Mouse (Mus musculus): ENCODE data around the gene Stra6. TPM values are rescaled to one million over a fixed set of nuclear protein-coding genes. Genes with fewer than 3 reads are reported as not detected.

Stra6 gene
- polyA plus RNA-seq, 1 experiment from 2014 or later = 4.0 TPM

- H3K4me3 ChIP-seq (ENCODE audit: low read depth, low read length) = no peak overlapping the region
- no peaks in the 10 kb centered on the region for H3K9me3 ChIP-seq (ENCODE audit: low read depth, low read length)
- H3K27ac ChIP-seq (ENCODE audit: low read depth) = no peak overlapping the region
- H3K9ac ChIP-seq = no peak overlapping the region
- whole genome bisulfite sequencing = 58% methylated on average over 6 of the region's 6 CpGs
- H3K4me1 ChIP-seq (ENCODE audit: insufficient read depth) = no peaks in the 10 kb centered on the region
- TF ChIP-seq CTCF (IDR thresholded peaks at IDR 0.05; ENCODE audit: low read depth) = no peak
- no peaks in the 10 kb centered on the region for H3K36me3 ChIP-seq (ENCODE audit: insufficient read depth)
- no peaks in the 10 kb centered on the region; the same call in 1 of the 2 replicates for H3K27me3 ChIP-seq (ENCODE audit: insufficient read depth, low read length)
- no peak for ATAC-seq (ENCODE audit: insufficient read depth)
- no peak overlapping the region for H3K4me2 ChIP-seq
- no peak for DNase-seq
These were observed 14.4 kb upstream of the Stra6 start for GRCm38 (mm10) chr9:58049186-58049585.

GRCm38 (mm10) chr9:58049861-58050260 lies 13.7 kb upstream of the Stra6 start:
- Histone ChIP-seq H3K36me3 (ENCODE audit: insufficient read depth) (no peaks in the 10 kb centered on the region), H3K9ac (no peak overlapping the region), H3K4me2 (no peak overlapping the region), H3K4me3 (ENCODE audit: low read depth, low read length) (no peak overlapping the region), H3K27me3 (ENCODE audit: insufficient read depth, low read length) (no peaks in the 10 kb centered on the region; the same call in 1 of the 2 replicates), H3K4me1 (ENCODE audit: insufficient read depth) (no peaks in the 10 kb centered on the region), H3K27ac (ENCODE audit: low read depth) (no peak overlapping the region), H3K9me3 (ENCODE audit: low read depth, low read length) (no peaks in the 10 kb centered on the region)
- 63% methylated on average over 7 of the region's 7 CpGs for WGBS
- ATAC-seq (ENCODE audit: insufficient read depth) = no peak
- DNase-seq = no peak
- no peak for TF ChIP-seq CTCF (IDR thresholded peaks at IDR 0.05; ENCODE audit: low read depth)

- H3K27ac ChIP-seq (ENCODE audit: low read depth) = no peak overlapping the region
- no peak overlapping the region for H3K9ac ChIP-seq
- 22% methylated on average over 5 of the region's 5 CpGs for WGBS
- peak; percentile 55 for DNase-seq
- H3K36me3 ChIP-seq (ENCODE audit: insufficient read depth) = no peaks in the 10 kb centered on the region
- no peak for ATAC-seq (ENCODE audit: insufficient read depth)
- no peaks in the 10 kb centered on the region for H3K9me3 ChIP-seq (ENCODE audit: low read depth, low read length)
- no peak overlapping the region for H3K4me2 ChIP-seq
- peak; percentile 56 for TF ChIP-seq CTCF (IDR thresholded peaks at IDR 0.05; ENCODE audit: low read depth)
- no peak overlapping the region for H3K4me3 ChIP-seq (ENCODE audit: low read depth, low read length)
- H3K4me1 ChIP-seq (ENCODE audit: insufficient read depth) = no peaks in the 10 kb centered on the region
- H3K27me3 ChIP-seq (ENCODE audit: insufficient read depth, low read length) = no peaks in the 10 kb centered on the region; the same call in 1 of the 2 replicates
These were observed 11.7 kb upstream of the Stra6 start for GRCm38 (mm10) chr9:58051937-58052336.

- no peak for ATAC-seq (ENCODE audit: insufficient read depth)
- H3K4me1 ChIP-seq (ENCODE audit: insufficient read depth) = no peaks in the 10 kb centered on the region
These were observed 10.5 kb upstream of the Stra6 start for GRCm38 (mm10) chr9:58053102-58053501.

GRCm38 (mm10) chr9:58053544-58053943 lies 10.0 kb upstream of the Stra6 start:
- no peak for TF ChIP-seq CTCF (IDR thresholded peaks at IDR 0.05; ENCODE audit: low read depth)
- Histone ChIP-seq H3K27ac (ENCODE audit: low read depth) (no peak overlapping the region), H3K36me3 (ENCODE audit: insufficient read depth) (no peaks in the 10 kb centered on the region), H3K4me3 (ENCODE audit: low read depth, low read length) (no peak overlapping the region), H3K9ac (no peak overlapping the region), H3K9me3 (ENCODE audit: low read depth, low read length) (no peaks in the 10 kb centered on the region), H3K4me2 (no peak overlapping the region), H3K4me1 (ENCODE audit: insufficient read depth) (no peaks in the 10 kb centered on the region), H3K27me3 (ENCODE audit: insufficient read depth, low read length) (no peaks in the 10 kb centered on the region; the same call in 1 of the 2 replicates)
- WGBS = 51% methylated on average over 3 of the region's 3 CpGs
- DNase-seq (no peak), ATAC-seq (ENCODE audit: insufficient read depth) (no peak)

More at GRCm38 (mm10) chr9:58053102-58053501, 10.5 kb upstream of the Stra6 start:
- peak; percentile 89 for TF ChIP-seq CTCF (IDR thresholded peaks at IDR 0.05; ENCODE audit: low read depth)
- H3K27ac ChIP-seq (ENCODE audit: low read depth) = no peak overlapping the region
- no peaks in the 10 kb centered on the region for H3K36me3 ChIP-seq (ENCODE audit: insufficient read depth)
- no peaks in the 10 kb centered on the region for H3K9me3 ChIP-seq (ENCODE audit: low read depth, low read length)
- H3K4me2 ChIP-seq = no peak overlapping the region
- no peaks in the 10 kb centered on the region; the same call in 1 of the 2 replicates for H3K27me3 ChIP-seq (ENCODE audit: insufficient read depth, low read length)
- 14% methylated on average over 3 of the region's 3 CpGs for WGBS
- H3K4me3 ChIP-seq (ENCODE audit: low read depth, low read length) = no peak overlapping the region
- DNase-seq = peak; percentile 83
- H3K9ac ChIP-seq = no peak overlapping the region

GRCm38 (mm10) chr9:58054032-58054431 lies 9.6 kb upstream of the Stra6 start:
- TF ChIP-seq CTCF (IDR thresholded peaks at IDR 0.05; ENCODE audit: low read depth) = no peak
- DNase-seq = no peak
- no peak for ATAC-seq (ENCODE audit: insufficient read depth)
- H3K36me3 ChIP-seq (ENCODE audit: insufficient read depth) = no peaks in the 10 kb centered on the region
- no peak overlapping the region for H3K4me2 ChIP-seq
- 93% methylated on average over 1 of the region's 1 CpGs for WGBS
- H3K27ac ChIP-seq (ENCODE audit: low read depth) = no peak overlapping the region
- no peak overlapping the region for H3K9ac ChIP-seq
- no peaks in the 10 kb centered on the region for H3K9me3 ChIP-seq (ENCODE audit: low read depth, low read length)
- H3K4me1 ChIP-seq (ENCODE audit: insufficient read depth) = no peaks in the 10 kb centered on the region
- H3K4me3 ChIP-seq (ENCODE audit: low read depth, low read length) = no peak overlapping the region
- no peaks in the 10 kb centered on the region; the same call in 1 of the 2 replicates for H3K27me3 ChIP-seq (ENCODE audit: insufficient read depth, low read length)

- Histone ChIP-seq H3K27ac (ENCODE audit: low read depth) (no peak overlapping the region), H3K4me2 (no peak overlapping the region), H3K36me3 (ENCODE audit: insufficient read depth) (no peaks in the 10 kb centered on the region), H3K27me3 (ENCODE audit: insufficient read depth, low read length) (no peaks in the 10 kb centered on the region; the same call in 1 of the 2 replicates), H3K4me3 (ENCODE audit: low read depth, low read length) (no peak overlapping the region), H3K4me1 (ENCODE audit: insufficient read depth) (no peaks in the 10 kb centered on the region), H3K9ac (no peak overlapping the region), H3K9me3 (ENCODE audit: low read depth, low read length) (no peaks in the 10 kb centered on the region)
- DNase-seq = no peak
- 72% methylated on average over 5 of the region's 5 CpGs for WGBS
- ATAC-seq (ENCODE audit: insufficient read depth) = no peak
- no peak for TF ChIP-seq CTCF (IDR thresholded peaks at IDR 0.05; ENCODE audit: low read depth)
These were observed 7.9 kb upstream of the Stra6 start for GRCm38 (mm10) chr9:58055666-58056065.
